Mouse (Mus musculus) liver, embryonic 11.5 days (tissue): ENCODE measurements around the gene Chrd. TPM values are rescaled to one million over a fixed set of nuclear protein-coding genes. Genes with fewer than 3 reads are reported as not detected.

Source experiments
- polyA plus RNA-seq: library from polyadenylated mRNA; unstranded; fragments of >200 nt; fragmentation: Nextera tagmentation; extraction: Ambion mirVana; gene quantifications from 2 replicates; pipeline ENCODE4 v1.2.1, GENCODE M21; 2014

Gene Chrd
- polyA plus RNA-seq, 1 experiment from 2014 or later: 0.93 TPM

Other genes with a start within 250 kb of the Chrd start
- gene Eif2b5, start 234.3 kb upstream of the Chrd start, polyA plus RNA-seq: 125 and 132 TPM in 2 replicates
- gene Dvl3, start 216.1 kb upstream of the Chrd start, polyA plus RNA-seq: 18.9 and 20.3 TPM in 2 replicates
- gene Ap2m1, start 197.6 kb upstream of the Chrd start, polyA plus RNA-seq: 519 and 569 TPM in 2 replicates
- gene Abcf3, start 184.6 kb upstream of the Chrd start, polyA plus RNA-seq: 49.2 and 50.9 TPM in 2 replicates
- gene Vwa5b2, start 143.7 kb upstream of the Chrd start, polyA plus RNA-seq: 0.58 and 1.1 TPM in 2 replicates
- 42.7 and 44.6 TPM in 2 replicates for gene Eef1akmt4, start 121.5 kb upstream of the Chrd start, polyA plus RNA-seq
- 0.05 TPM in 1 of 2 replicates, not detected in the other for gene Gm49333, start 121.5 kb upstream of the Chrd start, polyA plus RNA-seq
- gene Alg3, start 121.4 kb upstream of the Chrd start, polyA plus RNA-seq: 55.7 and 58.6 TPM in 2 replicates
- 0.47 and 0.59 TPM in 2 replicates for gene Camk2n2, start 111.8 kb upstream of the Chrd start, polyA plus RNA-seq
- 0.90 and 0.97 TPM in 2 replicates for gene Ece2, start 103.3 kb upstream of the Chrd start, polyA plus RNA-seq
- gene Psmd2, start 81.5 kb upstream of the Chrd start, polyA plus RNA-seq: 354 and 386 TPM in 2 replicates
- 185 and 196 TPM in 2 replicates for gene Eif4g1, start 64.8 kb upstream of the Chrd start, polyA plus RNA-seq
- 2.1 TPM in 2 replicates for gene Fam131a, start 39.9 kb upstream of the Chrd start, polyA plus RNA-seq
- gene Polr2h, start 15.5 kb upstream of the Chrd start, polyA plus RNA-seq: 124 and 127 TPM in 2 replicates
- gene Clcn2, start 15.4 kb upstream of the Chrd start, polyA plus RNA-seq: 14.4 and 15.3 TPM in 2 replicates
- 4.1 and 4.3 TPM in 2 replicates for gene Thpo, start 1.4 kb downstream of the Chrd start, polyA plus RNA-seq